Mouse (Mus musculus) hindbrain, postnatal 0 days (tissue): Measurements from ENCODE around the gene Dusp22. TPM values are rescaled to one million over a fixed set of nuclear protein-coding genes. Genes with fewer than 3 reads are reported as not detected.
A peak's percentile ranks its signal among the peaks of the same experiment; 100 is the strongest.

Experiments
- ATAC-seq: fragments of 200-750 bp; cut with Nextera tagmentation; 2 replicates; pipeline ENCODE4 v1.8.0; 2017; ENCODE audit warnings: mild to moderate bottlenecking, moderate TSS enrichment, moderate library complexity
- DNase-seq: peaks from one replicate; pipeline ENCODE4 v3.0.0-alpha.2; 2015; ENCODE audit warnings: low spot score
- H3K27ac ChIP-seq: fragments of 300-500 bp; sonication (generic); 2 replicates; pipeline ENCODE4 v1.5.1; 2014; ENCODE audit warnings: mild to moderate bottlenecking
- H3K27me3 ChIP-seq: fragments of 300-500 bp; sonication (generic); 2 replicates; pipeline ENCODE4 v1.6.1; 2014; ENCODE audit warnings: low read length, mixed read lengths; ENCODE audit not compliant: insufficient read depth
- H3K36me3 ChIP-seq: fragments of 300-500 bp; sonication (generic); 2 replicates; pipeline ENCODE4 v1.6.1; 2014; ENCODE audit warnings: low read length, mixed read lengths; ENCODE audit not compliant: insufficient read depth
- H3K4me1 ChIP-seq: fragments of 300-500 bp; sonication (generic); 2 replicates; pipeline ENCODE4 v1.6.1; 2014; ENCODE audit warnings: antibody characterized with exemption, low read length, mixed read lengths; ENCODE audit not compliant: insufficient read depth
- H3K4me2 ChIP-seq: fragments of 300-500 bp; sonication (generic); 2 replicates; pipeline ENCODE4 v1.6.1; 2014; ENCODE audit warnings: low read depth, mild to moderate bottlenecking, low read length, moderate library complexity, mixed read lengths
- H3K4me3 ChIP-seq: fragments of 300-500 bp; sonication (generic); 2 replicates; pipeline ENCODE4 v1.5.1; 2014; ENCODE audit warnings: low read length
- H3K9ac ChIP-seq: fragments of 300-500 bp; sonication (generic); replicated peaks from 2 replicates; pipeline ENCODE4 v1.6.1; 2014; ENCODE audit warnings: mild to moderate bottlenecking, low read length, moderate library complexity, mixed read lengths
- H3K9me3 ChIP-seq: fragments of 300-500 bp; sonication (generic); 2 replicates; pipeline ENCODE4 v1.6.1; 2016; ENCODE audit warnings: low read length, mixed read lengths
- CTCF ChIP-seq: IDR thresholded peaks from 2 replicates; pipeline ENCODE4 v1.5.1; 2016; ENCODE audit warnings: antibody characterized with exemption, control low read depth, low read depth
- WGBS: fragments of 180-500 bp; shearing (Covaris S2); extraction: QIAGEN DNeasy Blood & Tissue Kit; methylation state at CpG from one replicate; pipeline ENCODE4 v1.1.7; 2014; 5-methylcytosine and 5-hydroxymethylcytosine counted together
- polyA plus RNA-seq: library from polyadenylated mRNA; unstranded; fragments of >200 nt; fragmentation: Nextera tagmentation; extraction: Ambion mirVana; gene quantifications from 2 replicates; pipeline ENCODE4 v1.2.1, GENCODE M21; 2015
- total RNA-seq: library from RNA; depleted of rRNA; stranded (reverse); fragments of >200 nt; gene quantifications from 2 replicates; pipeline ENCODE4 v1.2.3, GENCODE M21; 2014; rRNA removed

The Dusp22 gene
- total and polyA plus RNA-seq, 2 experiments from 2014 or later, result 17.2 to 30.1 TPM

- no peaks in the 10 kb centered on the region for H3K4me1 ChIP-seq
- H3K4me2 ChIP-seq, result no peak overlapping the region
- TF ChIP-seq CTCF, result no peak
- WGBS, result 86% methylated on average over 14 of the region's 14 CpGs
- no peak overlapping the region for H3K4me3 ChIP-seq
- H3K27me3 ChIP-seq, result peaks cover 3% of the 10 kb centered on the region; the same call in 1 of the 2 replicates
- ATAC-seq, result no peak
- no peak overlapping the region for H3K27ac ChIP-seq
- H3K9ac ChIP-seq, result no peak overlapping the region
- H3K9me3 ChIP-seq, result no peaks in the 10 kb centered on the region
- no peak for DNase-seq
- no peaks in the 10 kb centered on the region for H3K36me3 ChIP-seq
Measured at GRCm38 (mm10) chr13:30757264-30757900, 97.6 kb downstream of the Dusp22 start.

GRCm38 (mm10) chr13:30758789-30759381 is 99.1 kb downstream of the Dusp22 start:
- ATAC-seq, result peak; percentile 39; the same call in 1 of the 2 replicates
- 70% methylated on average over 11 of the region's 11 CpGs for whole genome bisulfite sequencing
- H3K27me3 ChIP-seq, result no peaks in the 10 kb centered on the region
- H3K9me3 ChIP-seq, result no peaks in the 10 kb centered on the region
- DNase-seq, result no peak
- no peak for TF ChIP-seq CTCF
- H3K4me1 ChIP-seq, result no peaks in the 10 kb centered on the region
- no peak overlapping the region for H3K4me2 ChIP-seq
- no peak overlapping the region for H3K9ac ChIP-seq
- no peak overlapping the region for H3K27ac ChIP-seq
- no peaks in the 10 kb centered on the region for H3K36me3 ChIP-seq
- no peak overlapping the region for H3K4me3 ChIP-seq

DNA sequence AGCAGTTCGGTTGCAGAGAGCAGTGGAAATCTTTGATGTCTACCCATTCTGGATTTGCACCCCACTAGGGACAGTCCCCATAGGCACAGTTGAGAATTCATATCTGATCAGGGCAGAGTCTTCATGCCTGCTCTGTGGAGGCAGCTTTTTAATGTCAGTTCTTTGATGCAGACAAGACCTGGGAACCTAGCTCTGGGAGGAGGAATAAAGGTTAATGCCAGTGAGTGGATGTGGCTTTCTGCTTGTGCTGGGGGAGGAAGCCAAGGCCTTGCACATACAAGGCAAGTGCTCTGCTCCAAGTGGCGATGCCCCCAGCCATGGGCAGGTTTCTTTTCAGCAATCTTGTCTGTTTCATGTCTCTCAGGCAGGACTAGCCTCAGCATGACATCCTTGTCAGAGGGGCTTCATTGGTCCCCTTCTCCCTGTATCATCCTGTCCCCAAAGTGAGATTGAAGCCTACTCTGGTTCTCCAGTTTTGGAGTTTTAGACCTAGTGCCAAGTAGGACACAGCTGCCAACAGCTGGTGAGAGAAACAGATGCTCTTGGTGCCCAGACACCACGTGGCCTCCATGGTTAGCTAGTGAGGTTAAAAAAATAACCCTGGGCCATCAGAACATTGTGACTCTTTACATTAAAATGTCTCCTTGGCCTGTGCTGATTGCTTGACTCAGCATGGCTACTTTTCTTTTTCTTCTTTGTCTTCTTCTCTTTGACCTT is 100.7 kb downstream of the Dusp22 start:
- no peak for TF ChIP-seq CTCF
- H3K27me3 ChIP-seq, result no peaks in the 10 kb centered on the region
- H3K36me3 ChIP-seq, result no peaks in the 10 kb centered on the region
- H3K4me2 ChIP-seq, result no peak overlapping the region
- no peak overlapping the region for H3K4me3 ChIP-seq
- WGBS, result 73% methylated on average over 3 of the region's 3 CpGs
- no peaks in the 10 kb centered on the region for H3K4me1 ChIP-seq
- H3K9me3 ChIP-seq, result no peaks in the 10 kb centered on the region
- ATAC-seq, result no peak
- no peak for DNase-seq
- no peak overlapping the region for H3K9ac ChIP-seq
- H3K27ac ChIP-seq, result no peak overlapping the region

Other genes starting within 250 kb of the Dusp22 start
- gene Uqcrfs1, start 114.6 kb upstream of the Dusp22 start, total RNA-seq, result 198 and 246 TPM in 2 replicates
- gene Uqcrfs1, start 114.6 kb upstream of the Dusp22 start, polyA plus RNA-seq, result 382 and 392 TPM in 2 replicates
- not detected in 2 replicates for gene Irf4, start 89.2 kb downstream of the Dusp22 start, total RNA-seq
- 0.06 and 0.08 TPM in 2 replicates for gene Irf4, start 89.2 kb downstream of the Dusp22 start, polyA plus RNA-seq